Mouse (Mus musculus) embryonic facial prominence, embryonic 15.5 days (tissue): Measurements from ENCODE around the gene Gm20696. TPM values are rescaled to one million over a fixed set of nuclear protein-coding genes. Genes with fewer than 3 reads are reported as not detected.

Experiments
- ATAC-seq: fragments of 200-750 bp; cut with Nextera tagmentation; 2 replicates; pipeline ENCODE4 v1.8.0; 2017; ENCODE audit warnings: low read depth, moderate TSS enrichment; ENCODE audit not compliant: insufficient number of reproducible peaks, low FRiP score, low TSS enrichment
- H3K27ac ChIP-seq: fragments of 300-500 bp; sonication (generic); replicated peaks from 2 replicates; pipeline ENCODE4 v1.5.1; 2015; ENCODE audit warnings: mild to moderate bottlenecking, inconsistent platforms
- H3K27me3 ChIP-seq: fragments of 300-500 bp; sonication (generic); 2 replicates; pipeline ENCODE4 v1.6.1; 2015; ENCODE audit warnings: inconsistent platforms
- H3K36me3 ChIP-seq: fragments of 300-500 bp; sonication (generic); 2 replicates; pipeline ENCODE4 v1.6.1; 2015; ENCODE audit warnings: mild to moderate bottlenecking, inconsistent platforms
- H3K4me1 ChIP-seq: fragments of 300-500 bp; sonication (generic); 2 replicates; pipeline ENCODE4 v1.6.1; 2015; ENCODE audit warnings: inconsistent platforms
- H3K4me2 ChIP-seq: fragments of 300-500 bp; sonication (generic); replicated peaks from 2 replicates; pipeline ENCODE4 v1.6.1; 2015; ENCODE audit warnings: mild to moderate bottlenecking, inconsistent platforms
- H3K4me3 ChIP-seq: fragments of 300-500 bp; sonication (generic); replicated peaks from 2 replicates; pipeline ENCODE4 v1.5.1; 2015; ENCODE audit warnings: mild to moderate bottlenecking, inconsistent platforms
- H3K9ac ChIP-seq: fragments of 300-500 bp; sonication (generic); 2 replicates; pipeline ENCODE4 v1.6.1; 2015; ENCODE audit warnings: inconsistent platforms
- H3K9me3 ChIP-seq: fragments of 300-500 bp; sonication (generic); replicated peaks from 2 replicates; pipeline ENCODE4 v1.6.1; 2016; ENCODE audit warnings: inconsistent platforms
- WGBS: fragments of 180-500 bp; shearing (Covaris S2); methylation state at CpG from one replicate; pipeline ENCODE4 v1.1.7; 2015; 5-methylcytosine and 5-hydroxymethylcytosine counted together
- polyA plus RNA-seq: library from polyadenylated mRNA; unstranded; fragments of >200 nt; fragmentation: Nextera tagmentation; extraction: Ambion mirVana; gene quantifications from 2 replicates; pipeline ENCODE4 v1.2.1, GENCODE M21; 2015

The Gm20696 gene
- polyA plus RNA-seq, 1 experiment from 2014 or later = 1.7 TPM

- H3K9ac ChIP-seq = no peak overlapping the region
- no peaks in the 10 kb centered on the region for H3K36me3 ChIP-seq
- H3K27ac ChIP-seq = no peak overlapping the region
- no peaks in the 10 kb centered on the region for H3K9me3 ChIP-seq
- no peak overlapping the region for H3K4me2 ChIP-seq
- no peaks in the 10 kb centered on the region for H3K27me3 ChIP-seq
- no peaks in the 10 kb centered on the region for H3K4me1 ChIP-seq
- 59% methylated on average over 10 of the region's 10 CpGs for WGBS
- ATAC-seq = no peak
- no peak overlapping the region for H3K4me3 ChIP-seq
Measured at GRCm38 (mm10) chr6:99347836-99348235, 318.8 kb downstream of the Gm20696 start.

DNA sequence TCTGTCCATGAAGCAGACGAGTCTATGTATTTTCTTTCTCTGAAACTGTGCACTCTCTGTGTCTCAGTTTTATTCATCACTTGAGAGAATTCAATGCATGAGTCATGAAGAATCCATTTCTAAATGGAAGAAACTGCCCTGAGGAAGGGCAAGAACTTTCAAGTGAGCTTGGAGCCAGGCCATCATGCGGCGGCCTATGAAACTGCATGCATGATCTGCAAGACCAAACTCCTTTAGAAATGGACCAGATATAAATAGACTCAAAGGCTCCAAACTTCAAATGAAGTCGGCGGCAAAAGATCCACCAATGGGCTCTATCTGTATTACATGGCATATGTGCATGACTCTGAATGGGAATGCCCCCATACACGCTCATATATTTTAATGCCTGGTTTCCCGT is 321.6 kb downstream of the Gm20696 start:
- Histone ChIP-seq H3K27me3 (no peaks in the 10 kb centered on the region), H3K9ac (no peak overlapping the region), H3K27ac (no peak overlapping the region), H3K36me3 (no peaks in the 10 kb centered on the region), H3K9me3 (no peaks in the 10 kb centered on the region), H3K4me1 (no peaks in the 10 kb centered on the region), H3K4me2 (no peak overlapping the region), H3K4me3 (no peak overlapping the region)
- 90% methylated on average over 7 of the region's 7 CpGs for WGBS
- ATAC-seq = no peak

DNA sequence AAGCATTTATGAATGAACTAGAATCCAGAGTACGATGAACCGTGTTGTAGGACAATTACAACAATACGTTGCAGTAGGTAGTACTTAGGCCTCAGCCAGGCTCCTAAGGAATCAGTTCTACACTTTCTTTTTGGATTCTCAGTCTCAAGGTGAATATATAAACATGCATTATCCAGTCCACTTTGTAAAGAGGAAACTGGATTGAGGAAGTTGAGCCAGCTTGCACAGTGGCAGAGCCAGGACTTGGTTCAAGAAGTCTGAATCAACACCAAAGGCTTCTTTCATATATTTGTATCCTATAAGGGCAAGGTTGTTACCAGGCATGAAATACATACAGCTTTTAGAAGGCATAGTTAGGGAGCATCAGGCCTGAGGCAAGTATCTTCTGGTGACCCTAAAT is 322.2 kb downstream of the Gm20696 start:
- Histone ChIP-seq H3K9ac (no peak overlapping the region), H3K4me3 (no peak overlapping the region), H3K4me2 (no peak overlapping the region), H3K36me3 (no peaks in the 10 kb centered on the region), H3K27ac (no peak overlapping the region), H3K4me1 (0 out of 2 replicates have a peak, but pooled peaks cover 3% of the 10 kb centered on the region), H3K9me3 (no peaks in the 10 kb centered on the region), H3K27me3 (no peaks in the 10 kb centered on the region)
- 89% methylated on average over 3 of the region's 3 CpGs for WGBS
- no peak for ATAC-seq

DNA sequence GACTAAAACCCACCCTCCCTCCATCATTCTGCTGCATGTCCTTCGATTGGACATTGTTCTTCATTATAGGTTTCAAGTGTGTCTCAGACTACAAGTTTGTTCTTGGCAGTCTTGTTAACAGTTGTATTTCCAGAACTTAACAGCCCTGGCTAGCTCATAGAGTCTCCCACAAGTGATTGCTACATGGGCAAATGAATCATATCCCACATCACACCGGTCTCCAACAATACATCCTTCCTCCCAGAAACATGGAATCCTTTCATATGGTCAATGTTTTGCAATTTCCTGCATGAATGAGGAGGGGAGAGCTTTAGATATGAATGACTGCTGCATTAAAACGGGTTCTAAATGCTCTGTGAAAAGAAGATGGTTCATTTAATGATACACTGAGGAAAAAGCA is 322.8 kb downstream of the Gm20696 start:
- ATAC-seq = no peak
- Histone ChIP-seq H3K9me3 (no peaks in the 10 kb centered on the region), H3K36me3 (no peaks in the 10 kb centered on the region), H3K27ac (no peak overlapping the region), H3K9ac (no peak overlapping the region), H3K4me2 (no peak overlapping the region), H3K27me3 (no peaks in the 10 kb centered on the region), H3K4me1 (0 out of 2 replicates have a peak, but pooled peaks cover 7% of the 10 kb centered on the region), H3K4me3 (no peak overlapping the region)
- WGBS = 85% methylated on average over 3 of the region's 3 CpGs

- Histone ChIP-seq H3K36me3 (no peaks in the 10 kb centered on the region), H3K4me1 (peaks cover 19% of the 10 kb centered on the region), H3K27ac (no peak overlapping the region), H3K9me3 (no peaks in the 10 kb centered on the region), H3K27me3 (no peaks in the 10 kb centered on the region), H3K9ac (no peak overlapping the region), H3K4me2 (no peak overlapping the region), H3K4me3 (no peak overlapping the region)
- ATAC-seq = no peak
- 94% methylated on average over 3 of the region's 3 CpGs for WGBS
Measured at GRCm38 (mm10) chr6:99342416-99342815, 324.2 kb downstream of the Gm20696 start.

GRCm38 (mm10) chr6:99340902-99341301 is 325.7 kb downstream of the Gm20696 start:
- no peak for ATAC-seq
- Histone ChIP-seq H3K27ac (no peak overlapping the region), H3K9me3 (no peaks in the 10 kb centered on the region), H3K4me3 (no peak overlapping the region), H3K27me3 (no peaks in the 10 kb centered on the region), H3K9ac (no peak overlapping the region), H3K4me2 (no peak overlapping the region), H3K36me3 (no peaks in the 10 kb centered on the region), H3K4me1 (peaks cover 19% of the 10 kb centered on the region)
- WGBS = 68% methylated on average over 4 of the region's 4 CpGs

GRCm38 (mm10) chr6:99339986-99340721 is 326.4 kb downstream of the Gm20696 start:
- Histone ChIP-seq H3K4me2 (no peak overlapping the region), H3K9ac (no peak overlapping the region), H3K36me3 (no peaks in the 10 kb centered on the region), H3K4me3 (no peak overlapping the region), H3K27me3 (no peaks in the 10 kb centered on the region), H3K4me1 (peaks cover 19% of the 10 kb centered on the region), H3K9me3 (no peaks in the 10 kb centered on the region), H3K27ac (no peak overlapping the region)
- WGBS = 57% methylated on average over 10 of the region's 10 CpGs
- no peak for ATAC-seq

DNA sequence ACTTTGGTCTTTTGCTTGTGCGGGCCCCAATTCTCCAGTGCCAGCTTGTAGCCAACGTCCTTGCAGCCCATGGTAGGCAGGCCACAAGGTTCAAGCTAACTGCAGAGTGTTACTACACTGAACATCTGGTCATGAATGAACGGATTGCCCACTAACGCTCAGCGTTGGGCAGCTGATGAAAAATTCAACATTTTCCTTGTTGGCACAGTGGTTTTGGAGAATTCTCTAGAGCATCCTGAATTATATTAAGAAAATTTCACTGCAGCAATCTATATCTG is 327.3 kb downstream of the Gm20696 start:
- Histone ChIP-seq H3K4me2 (no peak overlapping the region), H3K36me3 (no peaks in the 10 kb centered on the region), H3K27me3 (no peaks in the 10 kb centered on the region), H3K9ac (no peak overlapping the region), H3K4me1 (peaks cover 19% of the 10 kb centered on the region), H3K27ac (no peak overlapping the region), H3K4me3 (no peak overlapping the region), H3K9me3 (no peaks in the 10 kb centered on the region)
- no peak for ATAC-seq
- WGBS = 42% methylated on average over 5 of the region's 5 CpGs

DNA sequence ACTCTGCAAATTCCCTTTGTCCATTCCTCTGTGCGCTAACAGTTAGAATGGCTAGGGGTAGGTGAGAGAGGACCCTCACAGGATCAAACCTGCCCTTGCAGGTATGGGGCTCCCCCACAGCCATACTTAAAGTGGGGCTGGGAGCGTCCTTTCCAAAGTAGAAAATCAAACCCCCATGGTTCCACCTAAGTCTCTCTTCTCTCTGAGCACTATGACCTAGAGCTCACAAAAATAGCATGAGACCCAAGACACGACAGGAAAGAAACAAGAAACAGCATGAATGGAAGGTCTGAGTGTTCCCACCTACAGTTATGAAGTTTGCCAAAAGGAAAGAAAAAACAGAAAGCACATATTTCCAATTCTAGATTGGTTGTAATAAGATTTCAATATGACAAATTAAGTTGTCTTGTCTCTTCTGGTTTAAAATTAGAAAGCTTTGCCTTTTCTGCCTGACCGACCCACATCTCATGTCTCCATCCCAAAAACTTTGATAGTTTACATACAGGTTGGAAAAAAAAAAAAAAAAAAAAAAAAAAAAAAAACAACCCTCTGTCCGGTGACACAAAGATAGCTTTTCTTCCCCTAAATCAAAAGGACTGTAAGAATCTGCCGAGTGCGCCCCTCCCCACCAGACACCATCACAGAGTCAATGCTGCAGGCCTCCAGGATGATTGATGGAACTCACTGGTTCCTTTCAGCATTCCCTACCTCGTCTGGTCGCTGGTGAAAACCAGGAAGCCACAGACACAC is 327.8 kb downstream of the Gm20696 start:
- Histone ChIP-seq H3K4me2 (no peak overlapping the region), H3K4me1 (peaks cover 19% of the 10 kb centered on the region), H3K36me3 (no peaks in the 10 kb centered on the region), H3K9me3 (no peaks in the 10 kb centered on the region), H3K9ac (no peak overlapping the region), H3K27me3 (no peaks in the 10 kb centered on the region), H3K27ac (no peak overlapping the region), H3K4me3 (no peak overlapping the region)
- WGBS = 58% methylated on average over 9 of the region's 9 CpGs
- ATAC-seq = no peak

GRCm38 (mm10) chr6:99338174-99338573 is 328.4 kb downstream of the Gm20696 start:
- Histone ChIP-seq H3K27ac (no peak overlapping the region), H3K9me3 (no peaks in the 10 kb centered on the region), H3K4me2 (no peak overlapping the region), H3K9ac (no peak overlapping the region), H3K36me3 (no peaks in the 10 kb centered on the region), H3K4me1 (peaks cover 19% of the 10 kb centered on the region), H3K4me3 (no peak overlapping the region), H3K27me3 (no peaks in the 10 kb centered on the region)
- WGBS = 56% methylated on average over 3 of the region's 3 CpGs
- no peak for ATAC-seq

- ATAC-seq = no peak
- Histone ChIP-seq H3K9ac (no peak overlapping the region), H3K4me3 (no peak overlapping the region), H3K9me3 (no peaks in the 10 kb centered on the region), H3K4me2 (no peak overlapping the region), H3K4me1 (peaks cover 19% of the 10 kb centered on the region), H3K36me3 (no peaks in the 10 kb centered on the region), H3K27me3 (no peaks in the 10 kb centered on the region), H3K27ac (no peak overlapping the region)
- 47% methylated on average over 6 of the region's 6 CpGs for WGBS
Measured at GRCm38 (mm10) chr6:99337575-99337974, 329.0 kb downstream of the Gm20696 start.

- peaks cover 19% of the 10 kb centered on the region for H3K4me1 ChIP-seq
Measured at GRCm38 (mm10) chr6:99336191-99336590, 330.4 kb downstream of the Gm20696 start.

More at GRCm38 (mm10) chr6:99336191-99336590, 330.4 kb downstream of the Gm20696 start:
- no peak overlapping the region for H3K27ac ChIP-seq
- no peak overlapping the region for H3K4me2 ChIP-seq
- no peaks in the 10 kb centered on the region for H3K27me3 ChIP-seq
- H3K4me3 ChIP-seq = no peak overlapping the region
- no peak for ATAC-seq
- 75% methylated on average over 5 of the region's 5 CpGs for WGBS
- H3K36me3 ChIP-seq = no peaks in the 10 kb centered on the region
- no peak overlapping the region for H3K9ac ChIP-seq
- no peaks in the 10 kb centered on the region for H3K9me3 ChIP-seq
